Mouse (Mus musculus) cerebellum, adult 2 months (tissue): Measurements from ENCODE around the gene Rnf149.

Experiments used
- CTCF ChIP-seq: fragments of 200-500 bp; IDR thresholded peaks from 2 replicates; pipeline ENCODE4 v1.5.1; 2011; ENCODE audit warnings: low read depth, mild to moderate bottlenecking, control low read depth, low read length, moderate library complexity, borderline replicate concordance; ENCODE audit not compliant: insufficient read depth
- POLR2A ChIP-seq: fragments of 200-500 bp; IDR thresholded peaks from 2 replicates; pipeline ENCODE4 v1.6.1; 2011; ENCODE audit warnings: low read length, control low read depth, borderline replicate concordance; ENCODE audit not compliant: insufficient read depth

DNA sequence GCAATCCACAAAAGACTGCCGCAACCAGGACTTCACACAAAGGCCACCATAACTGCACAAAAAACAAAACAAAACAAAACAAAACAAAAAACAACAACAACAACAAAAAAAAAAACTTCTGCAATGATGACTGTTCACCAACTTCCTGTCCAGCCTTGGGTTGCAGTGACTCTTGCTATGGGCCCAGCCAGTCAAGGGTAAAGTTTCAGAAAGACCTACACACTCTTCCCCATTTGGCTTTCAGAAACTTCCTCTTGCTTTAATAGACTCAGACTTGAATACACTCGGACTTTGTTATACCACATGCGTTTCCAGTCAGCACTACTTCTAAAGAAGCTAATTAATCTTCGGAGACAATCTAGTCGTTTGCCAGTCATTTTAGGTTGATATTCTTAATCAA lies 13.0 kb upstream of the Rnf149 start:
- no peak for TF ChIP-seq CTCF
- TF ChIP-seq POLR2A = no peak
